Mouse (Mus musculus) lung, postnatal 14 days (tissue): ENCODE measurements around the gene Atp1a3.
"Not testable (repeated sequence)": the region's sequence is repeated elsewhere in the genome, so short reads cannot be mapped to it uniquely, and the experiment has no call there.

Experiments
- DNase-seq: peaks from one replicate; pipeline ENCODE4 v3.0.0; 2021

Atp1a3 gene

DNA sequence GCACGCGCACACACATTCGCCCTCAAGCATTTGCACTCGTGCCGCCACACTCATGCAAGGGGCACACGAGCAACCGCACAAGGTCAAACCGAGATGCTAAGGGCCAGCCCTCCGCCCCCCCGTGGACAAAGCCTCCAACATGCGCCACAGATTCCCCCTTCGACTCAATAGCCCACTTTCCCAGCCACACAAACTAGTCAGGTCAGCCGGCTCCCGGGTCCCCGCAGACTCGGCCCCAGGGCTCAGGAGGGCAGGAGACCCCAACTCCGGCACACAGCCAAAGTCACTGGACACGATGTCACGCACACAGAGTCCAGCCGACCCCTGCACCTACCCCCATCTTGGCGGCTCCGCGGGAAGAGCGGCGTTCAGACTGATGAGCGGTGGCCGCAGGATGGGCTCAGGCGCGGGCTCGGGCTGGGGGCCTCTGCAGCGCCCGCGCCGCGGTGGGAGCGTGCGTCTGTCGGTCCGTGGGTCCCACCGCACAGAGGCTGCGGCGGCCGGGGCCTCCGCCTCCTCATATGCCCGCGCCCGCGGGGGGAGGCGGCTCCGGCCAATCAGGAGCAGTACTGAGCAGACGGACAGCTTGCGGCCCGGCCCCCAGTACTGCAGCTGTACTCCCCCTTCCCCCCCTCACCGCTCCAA is at the start of gene Atp1a3:
Gene Atp1a3 (minus strand): TSS at position 538 of the 645 bp plus-strand sequence.
- DNase-seq = no peak

DNA sequence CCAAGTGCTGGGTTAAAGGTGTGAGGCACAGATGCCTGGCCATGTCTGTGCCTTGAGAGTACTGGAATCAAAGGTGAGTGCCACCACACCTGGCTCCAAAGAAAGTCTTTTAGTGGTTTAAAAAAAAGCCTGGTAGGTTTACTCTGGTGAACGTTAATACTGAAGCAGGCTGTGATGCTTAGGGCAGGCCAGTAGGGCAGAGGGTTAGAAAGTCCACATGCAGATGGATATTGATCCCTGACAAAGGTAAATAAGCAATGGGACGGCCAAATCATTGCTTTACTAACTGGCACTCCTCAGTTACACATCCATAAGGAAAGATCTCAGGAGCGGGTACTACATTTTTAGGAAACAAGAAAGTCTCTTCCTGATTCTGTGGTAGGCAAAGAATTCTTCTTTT is 46.8 kb upstream of the Atp1a3 start:
- no peak for DNase-seq

DNA sequence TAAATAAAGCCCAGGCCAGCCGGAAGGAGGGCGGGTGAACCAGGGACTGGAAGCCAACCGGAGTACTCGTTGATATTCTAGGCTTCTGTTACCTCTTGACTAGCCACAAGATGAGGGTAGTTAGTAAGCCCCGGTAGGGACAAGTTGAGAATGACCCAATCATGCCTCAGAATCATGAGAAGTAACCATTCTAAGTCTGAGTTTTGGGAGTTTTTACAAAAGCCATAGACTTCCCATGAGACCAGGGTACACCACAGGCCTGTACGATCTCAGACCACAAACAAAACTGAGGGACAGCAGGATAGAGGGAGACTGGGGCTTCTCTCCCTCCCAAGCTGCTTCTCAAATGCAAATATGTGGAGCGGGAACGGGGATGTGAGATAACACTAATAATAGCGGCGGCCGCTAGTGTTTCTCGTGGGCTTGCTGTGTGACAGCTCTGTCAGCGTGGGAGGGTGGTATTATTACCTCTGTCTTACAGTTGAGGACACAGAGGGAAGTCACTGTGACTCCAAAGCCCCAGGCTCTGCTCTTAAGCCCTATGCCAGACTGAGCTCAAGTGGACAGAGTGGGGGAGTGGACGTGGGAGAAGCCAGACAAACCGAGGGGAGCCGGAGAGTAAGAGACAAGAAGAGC is 43.7 kb upstream of the Atp1a3 start:
- DNase-seq = no peak

DNA sequence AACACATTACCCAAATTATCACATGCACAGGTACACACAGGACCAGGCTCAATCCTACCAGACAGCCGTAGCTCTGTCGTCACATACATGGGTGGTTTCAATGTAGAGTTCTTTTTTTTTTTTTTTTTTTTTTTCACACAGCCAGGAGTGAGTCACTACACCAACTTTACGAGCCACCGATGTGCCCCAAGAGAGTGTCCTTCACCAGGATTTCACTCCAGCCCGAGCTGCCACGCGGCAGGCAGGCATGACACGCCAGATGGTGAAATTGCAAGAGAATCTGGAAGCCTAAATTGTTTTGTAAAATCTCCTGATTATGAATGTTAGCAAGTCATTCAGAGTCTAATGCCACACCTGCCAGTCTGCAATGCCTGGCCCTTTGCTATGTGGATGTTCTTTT is 41.6 kb upstream of the Atp1a3 start:
- DNase-seq = no peak

DNA sequence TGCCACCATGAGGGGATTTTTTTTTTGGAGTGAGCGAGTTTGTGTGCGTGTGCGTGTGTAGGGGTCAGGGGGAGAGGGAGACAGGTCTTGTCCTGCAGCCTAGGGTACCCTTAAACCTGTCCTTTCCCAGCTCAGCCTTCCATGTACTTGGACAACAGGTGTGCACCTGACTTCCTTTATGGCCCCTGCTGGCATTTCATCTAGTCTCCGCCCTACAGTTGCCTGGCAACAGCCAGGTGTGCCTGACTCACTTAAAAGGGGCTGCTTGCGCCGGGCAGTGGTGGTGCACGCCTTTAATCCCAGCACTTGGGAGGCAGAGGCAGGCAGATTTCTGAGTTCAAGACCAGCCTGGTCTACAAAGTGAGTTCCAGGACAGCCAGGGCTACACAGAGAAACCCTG is 38.8 kb upstream of the Atp1a3 start:
- not testable (repeated sequence) for DNase-seq

DNA sequence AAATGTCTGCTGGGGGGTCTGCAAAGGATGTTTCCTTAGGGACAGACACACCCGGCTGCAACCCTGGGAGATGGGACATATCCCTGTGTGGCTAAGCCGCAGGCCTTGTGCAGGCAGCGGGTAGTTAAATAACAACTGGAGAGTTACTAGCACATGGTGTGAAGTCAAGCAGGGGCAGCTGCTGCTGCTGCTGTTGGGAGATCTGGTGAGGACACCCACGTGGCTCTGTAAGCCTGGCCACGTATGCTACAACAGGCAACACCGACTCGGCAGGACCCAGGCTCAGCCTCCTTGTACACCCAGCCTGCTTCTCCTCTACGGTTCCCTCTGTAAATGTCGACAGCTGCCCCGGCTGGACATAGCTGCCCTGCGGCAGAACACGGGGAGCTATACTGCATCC is 36.2 kb upstream of the Atp1a3 start:
- DNase-seq = no peak

DNA sequence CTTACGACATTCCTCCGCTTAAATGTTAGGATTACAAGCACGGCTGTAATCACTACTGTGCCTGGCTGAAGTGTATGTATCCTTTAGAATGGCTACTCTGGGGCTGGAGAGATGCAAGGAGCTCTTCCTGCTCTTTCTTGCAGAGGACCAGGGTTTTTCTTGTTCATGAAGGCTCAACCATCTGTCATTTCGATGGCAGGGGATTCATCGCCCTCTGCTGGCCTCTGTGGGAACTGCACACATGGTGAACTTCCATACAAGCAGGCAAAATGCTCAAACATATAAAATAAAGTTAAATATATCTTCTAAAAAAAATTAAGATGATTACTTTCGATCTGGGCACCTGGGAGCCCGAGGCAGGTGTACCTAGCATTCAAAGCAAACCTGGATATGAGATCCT is 30.2 kb upstream of the Atp1a3 start:
- peak; percentile 75 for DNase-seq

DNA sequence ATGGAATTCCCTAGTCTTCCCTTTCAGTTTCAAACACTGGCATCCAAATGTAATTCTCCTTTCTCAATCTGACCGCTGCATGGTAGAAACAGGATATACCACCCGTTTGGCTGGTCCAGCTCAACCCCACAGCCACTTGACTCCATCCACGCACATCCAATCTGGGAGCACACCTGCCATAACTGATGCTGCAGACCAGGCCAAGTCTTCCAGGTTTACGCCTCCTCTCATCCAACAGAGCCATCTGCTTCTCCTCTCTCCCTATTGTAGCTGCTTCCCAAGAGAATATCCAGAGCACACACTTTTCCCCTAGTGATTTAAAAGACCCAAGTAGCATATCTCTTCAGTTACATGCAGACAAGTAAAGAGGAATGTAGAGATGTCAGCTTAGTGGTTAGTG is 29.0 kb upstream of the Atp1a3 start:
- no peak for DNase-seq

DNA sequence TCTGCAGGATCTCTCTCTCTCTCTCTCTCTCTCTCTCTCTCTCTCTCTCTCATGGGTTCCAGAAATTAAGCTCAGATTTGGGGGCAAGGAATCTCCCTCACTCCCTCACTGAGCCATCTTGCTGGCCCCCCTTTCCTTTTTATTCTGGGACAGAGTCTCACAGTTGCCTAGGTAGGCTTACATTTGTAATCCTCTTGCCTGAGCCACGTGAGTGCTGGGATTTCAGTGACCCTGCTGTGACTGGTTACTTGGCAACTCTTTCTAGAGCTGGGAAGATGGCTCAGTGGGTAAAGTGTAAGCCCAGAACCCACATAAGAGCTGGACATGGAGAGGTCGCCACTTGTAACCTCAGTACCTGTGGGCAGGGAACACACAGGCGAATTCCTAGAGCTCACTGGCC is 25.8 kb upstream of the Atp1a3 start:
- DNase-seq = no peak

DNA sequence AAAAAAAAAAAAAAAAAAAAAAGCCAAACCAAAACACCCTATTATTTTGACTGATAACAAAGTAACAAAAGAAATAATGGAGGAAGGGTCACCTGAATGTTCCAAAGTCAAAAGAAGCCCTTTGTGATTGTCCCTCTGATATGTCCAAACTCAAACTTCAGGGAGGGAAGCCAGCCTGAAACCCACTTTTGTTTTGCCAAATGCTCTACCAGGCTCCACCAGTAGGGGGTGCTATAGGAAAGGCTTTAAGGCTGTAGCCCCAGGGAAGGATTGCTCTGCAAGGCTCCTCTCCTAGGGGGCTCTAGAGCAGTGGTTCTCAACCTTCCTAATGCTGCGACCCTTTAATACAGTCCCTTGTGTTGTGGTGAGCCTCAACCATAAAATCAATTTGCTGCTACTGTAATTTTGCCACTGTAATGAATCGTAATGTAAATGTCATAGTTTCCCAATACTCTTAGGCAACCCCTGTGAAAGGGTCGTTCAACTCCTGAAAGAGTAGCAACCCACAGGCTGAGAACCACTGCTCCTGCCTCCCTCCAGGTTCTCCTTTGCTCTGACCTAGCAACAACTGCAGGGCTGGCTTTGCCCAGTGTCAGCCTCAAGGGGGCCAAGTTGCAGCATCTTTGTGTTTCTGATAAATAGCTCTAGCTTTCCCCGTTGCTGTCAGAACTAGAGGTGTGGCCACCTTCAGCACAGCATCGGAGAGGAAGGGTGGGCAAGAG is 24.4 kb upstream of the Atp1a3 start:
- peak; percentile 86 for DNase-seq

DNA sequence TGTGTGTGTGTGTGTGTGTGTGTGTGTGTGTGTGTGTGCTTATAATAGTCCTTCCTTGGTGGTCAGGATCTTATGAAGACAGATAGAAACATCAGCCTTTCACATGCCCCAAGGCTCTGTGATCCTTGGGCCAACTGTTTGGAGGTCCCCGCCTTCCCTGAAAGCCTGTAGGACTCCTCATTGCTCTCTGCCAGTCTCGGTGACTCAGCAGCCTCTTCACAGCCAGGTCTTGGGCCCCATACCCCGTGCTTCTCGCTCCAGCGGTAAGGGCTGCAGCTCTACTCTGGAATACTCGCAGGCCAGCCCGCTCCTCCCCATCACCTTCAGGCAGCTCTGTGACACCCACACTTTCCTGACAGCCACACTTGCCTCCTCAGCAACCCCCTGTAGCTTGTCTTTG is 20.7 kb upstream of the Atp1a3 start:
- DNase-seq = no peak

DNA sequence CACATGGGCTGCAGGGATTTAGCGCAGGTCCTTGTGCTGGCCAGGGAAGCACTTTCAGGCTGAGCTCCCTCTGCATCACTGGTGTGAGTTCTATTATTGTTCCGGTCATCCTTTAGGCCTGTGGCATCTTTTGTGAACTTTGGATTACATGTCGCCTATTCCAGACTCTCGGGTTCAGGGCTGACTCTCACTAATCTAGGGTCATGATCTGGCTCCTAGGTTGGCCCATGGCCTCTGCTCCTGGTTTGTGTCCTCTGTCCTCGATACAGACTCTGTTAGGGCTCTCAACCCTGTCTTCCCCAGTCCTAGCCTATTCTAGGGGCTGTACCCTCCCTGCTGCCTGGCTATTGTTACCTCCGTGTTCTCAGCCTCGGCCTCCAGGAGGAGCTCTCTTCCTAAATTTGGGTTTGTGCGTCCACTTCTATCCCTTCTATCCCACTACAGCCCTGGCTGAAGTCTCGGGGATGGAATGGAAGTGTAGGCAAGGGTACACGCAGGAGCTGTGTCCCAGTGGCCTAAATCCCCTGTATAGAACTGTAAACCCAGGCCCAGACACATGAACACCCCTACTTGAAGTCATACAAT is 20.2 kb upstream of the Atp1a3 start:
- DNase-seq = peak; percentile 30

DNA sequence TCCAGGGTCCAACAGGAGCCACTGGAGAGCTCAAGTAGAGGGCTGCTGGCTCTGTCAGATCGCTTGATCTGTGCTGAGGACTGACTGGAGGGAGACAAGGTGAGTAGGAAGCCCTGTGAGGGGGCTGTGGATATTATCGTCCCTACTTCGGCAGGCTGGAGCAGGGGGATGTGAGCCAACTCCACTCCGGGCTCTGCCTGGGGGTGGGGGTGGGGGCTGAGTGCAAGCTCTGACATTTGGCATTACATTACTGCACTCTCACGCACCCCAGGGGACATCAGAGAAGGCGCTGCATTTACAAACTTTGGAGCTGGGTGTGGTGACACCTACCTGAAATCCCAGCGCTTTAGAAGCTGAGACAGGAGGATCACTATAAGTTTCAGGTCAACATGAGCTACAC is 5.8 kb upstream of the Atp1a3 start:
- DNase-seq = no peak

DNA sequence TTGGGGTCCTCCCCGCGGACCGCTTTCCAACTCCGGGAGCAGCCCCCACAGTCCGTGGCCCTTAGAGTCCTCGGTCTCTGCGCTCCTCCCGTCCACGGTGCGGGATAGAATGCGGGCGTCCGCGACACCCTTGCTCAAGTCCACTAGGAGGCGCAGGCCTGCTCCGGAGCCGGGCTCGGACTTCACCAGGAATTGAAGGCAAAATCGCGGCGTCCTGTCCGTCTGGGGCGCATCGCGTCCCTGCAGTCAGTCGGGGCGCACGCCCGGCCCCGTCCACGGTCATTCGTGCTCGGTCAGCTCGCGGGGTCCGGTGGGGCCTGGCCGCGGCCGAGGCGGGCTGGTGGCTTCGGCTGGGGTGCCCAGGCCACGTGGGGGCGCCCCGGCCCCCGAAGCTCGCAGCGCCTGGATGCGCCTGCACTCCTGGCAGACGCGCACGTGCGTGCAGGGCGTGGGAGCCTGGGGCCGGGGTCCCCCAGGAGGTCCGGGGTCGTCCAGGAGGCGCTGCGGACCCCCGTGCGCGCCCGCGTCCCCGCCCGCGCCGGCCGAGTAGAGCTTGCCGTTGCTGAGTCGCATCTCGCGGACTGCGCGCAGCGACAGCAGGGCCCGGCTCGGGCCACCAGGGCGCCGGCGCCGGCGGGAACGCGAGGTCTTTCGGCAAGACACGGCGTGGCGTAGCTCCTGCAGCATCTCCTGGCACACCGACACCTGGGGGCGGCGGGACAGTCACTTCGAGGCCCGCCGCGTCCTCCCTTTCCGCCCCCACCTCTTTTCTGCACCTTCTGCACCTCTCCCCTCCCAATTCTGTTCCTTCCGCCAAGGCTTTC is 4.5 kb upstream of the Atp1a3 start:
- peak; percentile 30 for DNase-seq

DNA sequence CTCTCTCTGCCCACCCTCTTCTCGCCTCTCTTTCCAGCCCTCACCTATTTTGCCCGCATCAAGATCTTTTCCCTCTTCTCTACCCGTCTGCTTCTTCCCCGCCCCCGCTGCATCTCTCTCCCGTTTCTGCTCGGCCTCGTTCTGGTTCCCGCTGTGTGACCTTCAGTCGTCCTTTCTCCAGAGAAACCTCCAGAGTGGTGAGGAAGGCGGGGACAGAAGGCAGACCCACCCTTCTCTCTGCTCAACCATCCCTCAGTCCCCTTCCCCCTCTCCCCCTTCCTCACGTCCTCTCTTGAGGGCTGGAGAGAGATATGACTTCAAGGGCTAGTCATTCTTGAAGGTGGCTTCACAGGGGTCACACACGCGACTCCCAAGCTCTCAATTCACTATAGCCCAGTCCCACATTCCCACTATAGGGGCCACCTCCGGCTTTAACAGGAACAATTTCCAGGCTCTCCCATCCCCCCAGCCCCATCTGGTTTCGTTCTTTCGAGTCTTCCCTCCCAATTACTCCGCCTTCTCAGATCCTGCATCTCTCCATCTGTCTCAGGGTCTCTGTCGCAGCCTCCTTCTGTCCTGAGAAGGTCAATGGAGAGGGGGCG is 3.4 kb upstream of the Atp1a3 start:
- DNase-seq = no peak

DNA sequence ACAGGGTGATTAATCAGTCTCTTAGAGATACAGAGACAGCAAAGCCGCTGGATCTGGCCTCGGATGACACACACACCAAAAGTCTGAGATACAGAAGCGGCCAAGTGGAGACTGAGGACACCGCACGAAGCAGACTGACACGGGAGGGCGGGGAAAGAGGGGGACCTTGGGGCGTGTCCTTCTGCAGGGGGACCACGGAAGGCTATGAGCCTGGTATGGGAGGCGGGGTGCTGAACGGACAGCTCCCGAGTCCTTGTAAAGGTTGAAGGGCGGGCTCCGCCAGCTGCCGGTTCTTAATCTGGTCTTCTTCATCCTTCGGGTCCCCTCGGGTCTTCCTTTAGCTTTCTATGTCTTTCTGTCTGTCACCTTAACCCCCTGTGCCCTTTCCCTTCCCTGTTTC is 2.9 kb upstream of the Atp1a3 start:
- DNase-seq = peak; percentile 57

DNA sequence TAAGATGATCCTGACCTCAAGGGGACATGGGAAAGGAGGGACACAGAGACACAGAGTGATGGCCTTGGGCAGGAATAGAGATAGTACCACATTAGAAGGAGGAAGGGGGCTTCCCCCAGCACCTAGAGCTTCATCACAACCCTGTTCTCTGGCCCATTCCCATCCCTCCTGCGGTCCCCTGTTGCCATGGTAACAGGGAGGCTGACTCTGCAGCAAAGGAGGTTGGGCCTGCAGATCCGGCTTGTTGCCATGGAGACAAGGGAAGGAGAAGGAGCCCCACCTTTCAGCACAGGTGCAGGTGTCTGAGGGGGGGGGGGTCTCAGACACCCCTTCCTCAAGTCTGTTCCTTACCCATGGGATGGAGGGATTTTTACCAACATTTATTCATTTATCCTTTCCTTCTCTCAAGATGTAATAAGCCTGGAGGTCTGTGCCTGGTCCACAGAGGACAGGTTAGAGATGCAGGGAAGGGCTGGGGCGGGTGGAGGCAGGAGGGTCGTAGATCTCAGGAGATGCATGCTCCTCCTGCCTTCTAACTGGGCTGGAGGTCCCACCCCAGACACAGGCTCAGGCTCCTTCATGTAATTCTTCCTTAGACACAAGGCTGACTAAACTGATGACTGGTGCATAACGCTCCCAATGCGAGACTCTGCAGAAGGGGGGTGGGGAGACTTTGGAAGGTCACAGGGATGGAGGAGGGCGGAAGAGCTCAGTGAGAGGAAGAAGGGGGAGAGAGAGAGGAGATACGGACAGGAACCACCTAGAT is 2.0 kb upstream of the Atp1a3 start:
- DNase-seq = no peak

DNA sequence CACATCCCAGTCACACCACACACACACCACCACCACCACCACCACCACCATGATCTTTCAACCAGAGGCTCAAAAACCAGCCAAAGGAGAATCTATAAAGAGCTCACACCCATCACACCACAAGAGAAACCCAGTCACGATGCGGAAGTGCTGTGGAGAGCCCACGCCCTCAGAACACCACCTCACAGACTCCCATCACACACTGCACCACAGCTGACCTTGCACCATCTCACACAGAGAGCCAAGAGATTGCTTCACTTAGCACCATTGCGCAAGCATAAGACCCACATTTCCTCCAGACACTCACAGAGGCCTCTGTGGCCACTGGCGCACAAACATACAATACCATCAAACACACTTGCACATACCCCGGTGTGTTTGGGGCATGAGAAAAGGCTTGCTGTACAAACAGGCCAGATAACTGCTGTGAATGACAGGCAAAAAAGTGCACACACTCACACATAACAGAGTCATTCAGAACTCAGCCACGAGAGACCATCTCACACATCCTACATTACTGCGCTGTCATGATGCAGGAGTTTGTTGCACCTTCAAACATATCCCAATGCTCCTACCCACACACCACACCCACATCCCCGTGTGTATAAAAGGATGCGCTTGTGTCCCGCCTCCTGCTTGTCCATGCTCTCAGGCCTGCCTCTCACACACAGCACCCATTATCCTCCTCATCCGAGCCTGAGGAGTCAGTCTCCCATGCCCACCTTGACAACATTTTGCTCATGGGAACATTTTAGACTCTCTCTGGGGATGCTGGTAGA is 1.0 kb upstream of the Atp1a3 start:
- peak; percentile 20 for DNase-seq

DNA sequence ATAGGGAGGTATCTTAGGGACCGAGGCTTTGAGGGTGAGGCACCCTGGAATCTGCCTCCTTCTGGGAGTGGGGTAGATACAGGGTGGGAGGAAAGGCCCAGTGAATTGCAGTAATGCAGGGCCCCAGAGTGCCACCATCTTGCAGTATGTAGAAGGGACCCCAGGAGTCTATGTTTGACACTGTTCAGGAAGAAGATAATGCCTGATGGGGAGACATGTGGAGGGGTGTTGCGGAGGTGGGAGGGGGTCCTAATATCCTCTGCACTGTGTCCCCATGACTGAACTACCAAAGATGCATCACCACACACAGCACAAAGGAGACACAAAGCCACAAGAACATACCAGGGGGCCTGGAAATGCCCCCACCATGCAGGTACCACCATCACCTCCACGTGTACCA is 413 bp upstream of the Atp1a3 start:
- DNase-seq = no peak

DNA sequence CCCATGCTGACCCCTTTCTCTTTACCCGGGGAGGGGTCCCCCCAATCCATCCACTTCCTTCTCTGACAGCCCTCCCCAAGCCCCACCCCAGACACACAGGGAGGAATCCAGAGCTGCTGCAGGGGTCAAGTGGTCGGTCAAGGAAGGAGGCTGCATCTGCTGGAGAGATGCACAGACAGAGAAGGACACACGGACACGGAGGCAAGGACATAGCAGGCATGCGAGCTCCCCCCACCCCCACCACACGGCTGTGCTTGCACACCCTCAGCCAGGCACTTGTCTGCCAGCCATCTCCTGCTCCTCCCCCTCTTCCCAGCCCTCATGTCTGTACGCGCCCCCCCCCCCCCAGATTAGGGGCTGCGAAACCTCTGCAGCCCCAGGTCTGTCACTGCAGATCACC is 952 bp downstream of the Atp1a3 start:
- no peak for DNase-seq

DNA sequence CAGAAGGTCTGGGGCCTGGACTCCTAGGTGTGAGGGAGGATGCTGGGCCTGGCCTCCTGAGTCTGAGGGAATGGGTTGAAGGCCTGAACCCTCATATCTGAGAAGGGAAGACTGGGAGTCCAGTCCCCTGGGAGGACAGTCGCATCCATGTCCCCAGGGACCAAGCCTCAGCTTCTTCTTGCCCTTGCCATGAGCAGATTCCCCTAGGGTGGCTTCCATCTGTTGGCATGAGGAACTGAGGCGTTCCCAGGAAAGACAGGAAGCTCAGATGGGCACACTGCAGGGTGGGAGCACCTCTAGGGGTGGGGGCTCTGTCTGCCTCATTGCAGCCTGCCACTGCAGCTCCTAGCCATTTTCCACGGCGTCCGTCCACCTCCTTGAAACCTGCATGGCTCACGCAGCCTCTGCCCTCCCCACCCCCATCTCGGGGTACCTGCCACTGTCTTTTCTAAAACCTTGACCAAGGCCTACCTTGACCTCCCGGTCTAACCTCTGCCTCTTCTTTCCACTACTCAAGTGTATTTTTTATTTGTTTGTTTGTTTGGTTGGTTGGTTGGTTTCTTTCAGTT is 1.9 kb downstream of the Atp1a3 start:
- no peak for DNase-seq
